Mouse (Mus musculus): ENCODE results near the gene Ints7. TPM values are rescaled to one million over a fixed set of nuclear protein-coding genes. Genes with fewer than 3 reads are reported as not detected.

Gene Ints7
- 10 to 100 TPM; 33.1 to 35.2 TPM for total RNA-seq (2021)

DNA sequence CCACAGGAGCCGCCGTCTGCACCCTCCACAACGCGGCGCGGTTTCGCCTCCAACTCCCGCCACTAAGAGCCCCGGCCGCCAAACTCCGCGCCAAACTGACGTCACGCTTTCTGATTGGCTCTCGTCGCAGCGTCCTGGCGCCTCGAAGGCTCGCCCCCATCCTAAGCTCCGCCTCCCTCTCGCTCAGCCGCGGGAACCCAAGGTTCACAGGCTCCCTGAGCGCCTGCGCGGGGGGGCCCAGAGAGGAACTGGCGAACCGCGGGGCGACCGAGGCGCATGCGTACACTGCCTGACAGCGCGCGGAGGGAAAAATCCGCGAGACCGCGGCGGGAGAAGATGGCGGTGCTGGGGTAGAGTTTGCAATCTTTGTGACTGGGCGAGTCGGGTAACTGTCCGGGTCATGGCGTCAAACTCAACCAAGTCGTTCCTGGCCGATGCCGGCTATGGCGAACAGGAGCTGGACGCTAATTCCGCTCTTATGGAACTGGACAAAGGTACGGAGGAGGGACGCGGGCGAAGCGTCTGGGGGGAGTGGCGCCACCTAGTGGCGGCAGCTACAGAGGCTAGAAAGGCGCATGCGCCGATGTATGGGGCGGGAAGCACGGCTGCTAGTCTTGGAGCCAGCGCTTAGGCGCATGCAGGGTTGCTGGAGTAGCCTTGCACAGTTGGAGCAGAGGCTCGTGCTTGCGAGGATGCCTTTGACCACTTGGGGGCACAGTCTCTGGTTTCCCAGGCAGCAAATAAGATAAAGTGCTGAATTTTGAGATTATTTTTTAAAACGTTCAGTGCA lies at the start of gene Ints7, which contains the start of gene Dtl:
TSS of gene Ints7 (plus strand) at position 179 of the 790 bp plus-strand sequence.
TSS of gene Dtl (minus strand) at position 87 of the 790 bp plus-strand sequence.
- intact Hi-C loops (cut with DNase I), result loop anchor here (5.0 kb wide), 2 partner anchors 152 to 242 kb away; no protein-coding TSS in a partner anchor
- DNase-seq (ENCODE audit: extremely low spot score in 1 of 2, low spot score in 2 of 2), result peak; percentile 98 to 100

DNA sequence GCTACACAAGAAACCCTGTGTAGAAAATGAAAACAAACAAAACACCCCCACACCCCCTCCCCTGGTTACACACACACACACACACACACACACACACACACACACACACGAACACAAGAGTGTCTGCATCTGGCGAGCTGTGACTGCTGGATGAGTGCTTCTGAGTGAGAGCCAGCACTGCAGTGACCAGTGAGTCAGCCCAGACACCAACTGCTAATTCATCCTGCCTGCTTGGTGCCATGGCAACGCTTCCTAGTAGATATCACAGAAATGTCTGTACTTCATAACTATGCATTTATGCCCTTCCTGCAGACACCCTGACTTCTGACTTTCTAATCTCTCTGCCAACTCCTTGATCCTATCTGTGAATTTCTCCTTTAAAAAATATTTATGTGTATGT lies 48.3 kb upstream of the Ints7 start:
- DNase-seq (ENCODE audit: extremely low spot score in 1 of 2, low spot score in 2 of 2), result peak in 1 of 2 experiments; percentile 30
- intact Hi-C loops (cut with DNase I), result no loop called here

DNA sequence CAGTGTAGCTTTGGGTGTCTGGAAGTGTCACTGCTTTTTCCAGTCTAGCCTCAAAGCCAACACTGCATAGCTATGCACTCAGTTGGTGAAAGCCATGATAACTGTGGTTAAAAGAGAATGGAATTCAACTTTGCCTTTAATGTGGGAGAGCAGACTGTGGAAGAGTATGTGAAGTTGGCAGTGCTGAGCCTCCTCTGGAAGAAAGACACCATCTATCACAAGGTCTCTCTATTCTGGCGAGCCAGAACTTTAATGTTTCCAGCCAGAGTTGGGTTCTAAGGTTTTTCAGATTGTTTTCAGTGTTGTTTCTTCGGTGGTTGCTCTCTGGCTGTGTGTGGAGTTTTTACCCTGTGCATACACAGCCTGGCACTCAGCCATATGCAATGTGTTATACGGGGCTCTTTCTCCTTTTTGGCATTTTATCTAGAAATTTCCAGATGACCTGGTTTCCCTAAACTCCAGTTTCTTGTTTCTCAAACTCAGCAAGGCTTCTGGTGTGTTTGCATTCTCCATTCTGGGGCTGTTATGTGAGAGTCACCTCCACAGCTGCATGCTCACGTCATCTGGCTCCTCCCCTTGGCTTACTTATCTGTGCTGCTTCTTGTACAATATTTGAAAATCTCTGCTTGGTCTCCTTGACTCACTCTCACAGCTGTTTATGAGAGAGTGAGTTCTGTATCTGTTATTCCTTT lies 47.4 kb upstream of the Ints7 start:
- intact Hi-C loops (cut with DNase I), result no loop called here
- DNase-seq (ENCODE audit: extremely low spot score in 1 of 2, low spot score in 2 of 2), result peak in 1 of 2 experiments; percentile 42

DNA sequence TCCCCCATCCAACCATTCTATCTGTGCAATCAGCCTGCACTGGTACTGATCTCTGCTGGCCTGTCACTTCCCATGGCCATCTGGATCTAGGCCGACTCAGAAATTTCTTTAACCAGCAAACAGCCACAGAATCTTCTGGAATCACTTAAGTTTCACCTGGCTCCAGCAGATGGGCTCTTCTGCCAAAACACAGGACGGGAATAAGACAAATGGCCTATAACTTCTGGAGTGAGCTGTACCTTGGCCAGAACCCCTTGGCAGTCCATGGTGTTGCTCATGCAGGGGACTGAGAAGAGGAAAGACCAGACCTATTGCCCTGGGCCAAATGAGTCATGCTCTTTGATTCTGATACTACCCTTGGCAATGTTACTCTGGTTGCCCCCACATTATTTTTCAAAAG lies 46.0 kb upstream of the Ints7 start:
- DNase-seq (ENCODE audit: extremely low spot score in 1 of 2, low spot score in 2 of 2), result no peak
- intact Hi-C loops (cut with DNase I), result no loop called here

DNA sequence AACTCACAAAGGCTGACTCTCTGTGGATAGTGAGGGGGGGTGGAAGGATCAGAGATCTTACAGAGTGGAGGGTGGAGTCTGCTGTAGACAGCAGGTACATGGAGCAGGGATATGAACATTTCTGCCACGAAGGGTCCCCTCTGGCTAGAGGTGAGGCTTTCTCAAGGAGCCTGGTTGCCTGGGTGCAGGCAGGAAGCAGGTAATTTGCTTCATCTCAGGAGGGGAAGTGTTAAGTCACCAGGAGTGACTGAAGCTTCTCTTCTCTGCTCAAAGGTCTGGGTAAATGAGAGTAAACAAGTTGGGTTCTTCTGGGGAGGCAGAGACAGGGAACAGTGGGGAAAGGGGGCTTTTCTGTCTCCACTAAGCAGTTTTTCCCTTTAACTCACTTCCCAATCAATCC lies 44.4 kb upstream of the Ints7 start:
- intact Hi-C loops (cut with DNase I), result no loop called here
- no peak for DNase-seq (ENCODE audit: extremely low spot score in 1 of 2, low spot score in 2 of 2)

DNA sequence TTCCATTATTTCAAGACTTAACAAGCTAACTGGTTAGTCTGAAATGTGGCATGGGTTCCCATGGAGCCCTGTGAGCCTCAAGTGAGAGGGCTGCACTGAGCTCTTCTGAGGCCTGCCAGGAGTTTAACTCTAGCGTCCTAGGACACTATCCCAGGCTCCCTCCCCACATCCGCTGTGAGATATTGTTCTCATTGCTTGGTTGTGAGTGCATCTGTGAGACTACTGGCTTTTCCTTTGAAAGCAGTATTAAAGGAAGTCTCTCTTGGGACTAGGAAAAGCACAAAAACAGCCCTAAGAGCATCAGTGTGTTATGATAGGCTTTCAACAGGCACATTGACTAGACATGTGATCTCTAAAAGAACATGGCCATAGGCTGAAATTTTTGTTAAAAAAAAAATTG lies 40.5 kb upstream of the Ints7 start:
- no peak for DNase-seq (ENCODE audit: extremely low spot score in 1 of 2, low spot score in 2 of 2)
- intact Hi-C loops (cut with DNase I), result no loop called here

DNA sequence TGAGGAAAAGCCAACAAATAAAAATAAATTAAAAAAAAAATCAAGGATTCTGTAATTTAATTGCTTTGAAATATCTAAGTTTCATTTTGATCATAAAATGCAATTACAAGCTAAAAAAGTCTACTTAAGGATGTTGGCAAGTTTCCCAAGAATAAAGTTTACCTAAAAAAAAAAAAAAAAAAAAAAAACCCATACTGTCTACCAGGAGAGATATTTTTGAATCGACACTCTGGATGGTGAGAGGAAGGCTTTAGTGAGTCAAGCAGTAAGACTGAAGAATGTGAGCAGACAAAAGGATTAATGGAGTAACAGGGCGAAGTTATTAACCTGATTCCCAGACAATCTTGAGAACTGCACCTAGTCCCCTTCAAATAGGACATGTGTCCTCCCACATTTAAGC lies 35.1 kb upstream of the Ints7 start:
- intact Hi-C loops (cut with DNase I), result no loop called here

DNA sequence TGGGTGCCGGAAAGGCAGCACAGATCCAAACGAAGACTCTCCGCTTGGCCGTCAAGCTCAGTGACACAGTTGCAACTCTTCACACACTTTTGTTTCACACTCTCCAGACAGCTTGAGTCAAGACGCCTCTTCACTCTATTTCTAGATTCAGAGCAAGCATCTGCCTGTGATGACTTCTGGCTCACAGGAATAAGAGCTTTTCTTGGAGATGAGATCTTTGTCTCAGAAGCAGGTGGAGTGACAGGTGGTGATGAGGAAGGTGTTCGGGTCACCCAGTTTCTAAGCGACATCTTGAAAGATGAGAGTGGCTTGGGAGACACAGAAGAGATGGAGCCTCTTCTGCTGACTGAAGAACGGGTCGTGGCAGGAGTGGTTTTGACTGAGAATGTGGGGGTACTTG lies 34.4 kb upstream of the Ints7 start:
- peak; percentile 29 to 59 for DNase-seq (ENCODE audit: extremely low spot score in 1 of 2, low spot score in 2 of 2)
- intact Hi-C loops (cut with DNase I), result no loop called here

More for the DNA sequence above, 35.1 kb upstream of the Ints7 start:
- DNase-seq (ENCODE audit: extremely low spot score in 1 of 2, low spot score in 2 of 2), result no peak

DNA sequence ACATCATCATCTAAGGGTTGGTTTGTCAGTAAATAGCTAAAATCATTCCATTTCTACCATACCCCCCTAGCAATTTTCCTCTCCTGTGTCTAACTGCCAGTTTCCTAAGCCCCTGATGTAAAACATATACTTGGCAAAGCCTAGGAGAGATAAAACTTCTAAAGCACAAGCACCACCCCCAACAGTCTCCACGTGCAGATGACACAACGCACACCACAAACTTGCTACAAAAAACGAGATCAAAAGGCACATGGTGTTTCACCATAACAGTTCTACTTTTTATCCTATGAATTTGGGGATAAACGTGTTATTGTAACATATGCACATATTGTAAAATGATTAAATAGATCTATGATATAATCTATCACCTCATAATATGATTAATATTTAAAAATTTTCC lies 33.8 kb upstream of the Ints7 start:
- no peak for DNase-seq (ENCODE audit: extremely low spot score in 1 of 2, low spot score in 2 of 2)
- intact Hi-C loops (cut with DNase I), result no loop called here

DNA sequence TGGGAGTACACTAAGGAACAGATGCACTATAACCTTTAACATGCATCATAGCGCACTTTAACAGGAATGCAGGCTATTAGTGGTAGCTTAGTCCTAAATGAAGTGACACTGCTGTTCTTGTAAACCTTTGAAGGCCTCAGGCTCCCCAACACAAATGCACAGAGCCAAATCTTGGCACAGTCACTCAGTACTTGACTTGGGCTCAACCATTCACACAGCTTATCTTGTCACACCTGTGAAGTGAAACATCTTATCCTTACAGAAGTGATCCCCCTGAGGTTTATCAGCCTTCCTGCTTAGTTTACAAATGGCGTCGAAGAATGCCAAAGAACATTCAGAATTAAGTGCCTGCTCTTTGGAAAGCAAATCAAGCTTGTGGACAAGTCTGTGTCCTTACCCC lies 31.7 kb upstream of the Ints7 start:
- intact Hi-C loops (cut with DNase I), result no loop called here

DNA sequence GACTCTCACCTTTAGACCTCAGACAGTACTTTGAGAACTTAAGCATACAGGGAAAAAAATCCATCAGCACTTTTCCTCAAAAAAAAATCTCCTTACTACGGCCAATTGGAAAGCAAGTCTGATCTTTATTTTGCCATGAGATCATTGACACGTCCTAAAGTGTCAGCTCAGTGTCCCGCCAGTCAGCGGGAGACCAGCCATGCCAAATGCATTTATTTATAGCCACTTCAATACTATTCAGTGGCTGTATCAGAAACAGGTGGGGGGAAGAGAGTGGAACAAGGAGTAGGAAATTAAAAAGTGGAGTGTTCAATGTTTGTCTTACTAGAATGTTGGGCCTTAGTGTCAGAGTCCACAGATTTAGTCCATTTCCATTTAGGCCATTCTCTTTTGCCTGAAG lies 24.6 kb upstream of the Ints7 start:
- DNase-seq (ENCODE audit: extremely low spot score in 1 of 2, low spot score in 2 of 2), result no peak
- intact Hi-C loops (cut with DNase I), result no loop called here

More for the DNA sequence above, 31.7 kb upstream of the Ints7 start:
- DNase-seq (ENCODE audit: extremely low spot score in 1 of 2, low spot score in 2 of 2), result no peak

DNA sequence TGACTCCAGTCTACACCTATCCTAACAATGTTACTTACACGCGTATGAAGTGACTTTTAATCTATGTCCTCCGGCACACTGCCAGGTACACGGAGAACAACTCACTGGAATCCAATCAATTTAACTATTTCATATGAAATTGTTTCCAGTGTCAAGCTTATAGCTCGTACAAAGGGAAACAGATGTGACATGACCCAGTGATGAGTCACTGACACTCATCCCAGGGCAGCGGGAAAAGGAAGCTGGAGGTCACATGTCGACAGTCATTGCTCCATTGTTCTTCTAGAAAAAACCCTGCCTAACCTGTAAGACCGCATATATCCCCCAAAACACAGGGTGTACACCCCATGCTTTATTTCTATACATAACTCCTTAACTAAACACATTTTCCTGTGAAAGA lies 18.3 kb upstream of the Ints7 start:
- DNase-seq (ENCODE audit: extremely low spot score in 1 of 2, low spot score in 2 of 2), result no peak
- intact Hi-C loops (cut with DNase I), result no loop called here

DNA sequence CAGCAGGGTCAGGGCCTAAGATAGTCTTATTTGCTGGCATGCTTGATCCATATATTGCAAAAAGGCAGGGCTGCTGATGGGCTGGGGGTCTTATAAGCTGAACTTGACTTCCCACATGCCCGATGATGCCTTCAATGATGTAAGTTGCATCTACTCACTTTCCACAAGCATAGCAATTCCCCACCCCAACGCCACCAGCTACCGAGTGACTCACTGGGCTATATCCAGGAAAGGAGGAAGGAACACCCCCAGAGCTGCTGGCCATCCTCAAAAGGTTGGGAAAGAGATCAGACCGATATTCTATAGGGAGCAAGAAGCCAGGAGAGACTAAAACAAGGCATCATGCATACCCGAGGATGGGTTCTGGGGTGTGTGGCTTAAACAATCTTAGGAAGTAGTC lies 15.7 kb upstream of the Ints7 start:
- intact Hi-C loops (cut with DNase I), result loop anchor here (5.0 kb wide), 1 partner anchor 247 kb away; no protein-coding TSS in a partner anchor
- DNase-seq (ENCODE audit: extremely low spot score in 1 of 2, low spot score in 2 of 2), result no peak

DNA sequence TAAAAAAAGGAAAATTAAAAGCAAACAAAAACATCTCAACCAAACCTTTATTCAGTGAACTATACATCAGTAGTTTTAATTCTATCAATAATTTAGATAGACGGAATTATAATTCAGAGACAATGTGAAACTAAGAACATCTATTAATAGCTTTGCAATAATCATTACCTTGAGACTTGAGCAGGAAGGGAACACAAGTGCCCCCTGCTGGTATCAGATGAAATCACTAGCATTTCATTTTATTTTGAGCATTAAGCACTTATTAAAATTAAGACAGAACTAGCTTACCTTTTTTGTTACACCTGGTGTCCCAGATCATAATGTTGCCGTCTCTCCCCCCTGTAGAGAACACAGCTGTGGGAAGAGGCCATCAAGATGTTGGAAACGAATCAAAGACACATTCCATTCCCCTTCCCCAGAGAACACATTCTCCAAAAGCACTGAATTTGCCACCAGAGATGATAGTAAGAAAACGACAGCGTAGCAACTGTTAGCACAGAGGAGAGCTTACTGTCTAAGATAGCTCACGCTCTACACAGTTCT lies 12.5 kb upstream of the Ints7 start:
- DNase-seq (ENCODE audit: extremely low spot score in 1 of 2, low spot score in 2 of 2), result no peak
- intact Hi-C loops (cut with DNase I), result loop anchor here (2.0 to 5.0 kb wide), 2 partner anchors 172 to 251 kb away; no protein-coding TSS in a partner anchor

DNA sequence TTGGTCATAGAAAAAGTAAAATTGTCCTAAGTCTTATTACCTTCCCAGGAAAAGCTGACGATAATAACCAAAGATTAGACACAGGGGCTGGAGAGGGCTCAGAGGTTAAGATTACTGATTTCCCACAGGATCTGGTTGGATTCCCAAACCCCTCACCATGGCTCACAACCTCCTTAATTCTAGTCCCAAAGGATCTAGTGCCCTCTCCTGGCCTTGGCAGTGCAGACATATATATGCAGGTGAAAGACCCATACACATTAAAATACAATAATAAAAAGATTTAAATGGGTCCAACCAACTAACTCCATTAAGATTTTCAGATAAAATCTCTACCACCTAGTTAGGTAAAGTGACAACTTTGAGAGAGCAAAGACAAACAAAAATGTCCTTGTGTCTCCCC lies 7.6 kb upstream of the Ints7 start:
- intact Hi-C loops (cut with DNase I), result no loop called here
- DNase-seq (ENCODE audit: extremely low spot score in 1 of 2, low spot score in 2 of 2), result no peak

DNA sequence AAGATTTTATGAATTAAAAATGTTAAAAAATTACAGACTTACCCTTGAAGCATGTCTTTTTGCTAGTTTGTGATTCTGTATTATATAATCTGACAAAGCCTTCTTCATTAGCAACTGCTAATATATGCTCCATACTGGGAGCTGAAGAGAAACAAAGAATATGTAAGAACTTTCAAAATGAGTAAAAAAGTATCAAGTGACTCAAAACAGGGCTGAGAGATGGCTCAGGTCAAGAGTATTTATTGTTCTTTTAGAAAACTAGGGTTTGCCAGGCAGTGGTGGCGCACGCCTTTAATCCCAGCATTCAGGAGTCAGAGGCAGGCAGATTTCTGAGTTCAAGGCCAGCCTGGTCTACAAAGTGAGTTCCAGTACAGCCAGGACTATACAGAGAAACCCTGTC lies 5.8 kb upstream of the Ints7 start:
- intact Hi-C loops (cut with DNase I), result no loop called here
- DNase-seq (ENCODE audit: extremely low spot score in 1 of 2, low spot score in 2 of 2), result no peak

DNA sequence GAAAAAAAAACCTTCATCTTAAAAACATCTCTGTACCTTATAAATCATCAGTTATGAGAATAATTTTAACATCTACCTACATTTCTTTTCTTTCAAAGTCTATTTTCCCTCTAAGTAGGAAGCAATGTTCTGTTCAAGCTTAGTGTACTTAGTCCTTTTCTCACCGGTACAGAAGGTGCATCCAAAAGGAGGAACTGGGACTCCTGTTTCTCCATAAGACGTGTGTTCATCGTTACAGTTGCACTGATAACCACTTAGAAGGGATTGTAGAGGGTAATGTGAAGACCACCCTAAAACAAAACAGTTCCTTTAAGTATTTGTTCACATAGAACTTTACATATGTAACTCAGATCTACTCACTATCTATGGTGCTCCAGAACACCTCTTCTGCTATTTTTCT lies 5.0 kb upstream of the Ints7 start:
- no peak for DNase-seq (ENCODE audit: extremely low spot score in 1 of 2, low spot score in 2 of 2)
- intact Hi-C loops (cut with DNase I), result no loop called here

DNA sequence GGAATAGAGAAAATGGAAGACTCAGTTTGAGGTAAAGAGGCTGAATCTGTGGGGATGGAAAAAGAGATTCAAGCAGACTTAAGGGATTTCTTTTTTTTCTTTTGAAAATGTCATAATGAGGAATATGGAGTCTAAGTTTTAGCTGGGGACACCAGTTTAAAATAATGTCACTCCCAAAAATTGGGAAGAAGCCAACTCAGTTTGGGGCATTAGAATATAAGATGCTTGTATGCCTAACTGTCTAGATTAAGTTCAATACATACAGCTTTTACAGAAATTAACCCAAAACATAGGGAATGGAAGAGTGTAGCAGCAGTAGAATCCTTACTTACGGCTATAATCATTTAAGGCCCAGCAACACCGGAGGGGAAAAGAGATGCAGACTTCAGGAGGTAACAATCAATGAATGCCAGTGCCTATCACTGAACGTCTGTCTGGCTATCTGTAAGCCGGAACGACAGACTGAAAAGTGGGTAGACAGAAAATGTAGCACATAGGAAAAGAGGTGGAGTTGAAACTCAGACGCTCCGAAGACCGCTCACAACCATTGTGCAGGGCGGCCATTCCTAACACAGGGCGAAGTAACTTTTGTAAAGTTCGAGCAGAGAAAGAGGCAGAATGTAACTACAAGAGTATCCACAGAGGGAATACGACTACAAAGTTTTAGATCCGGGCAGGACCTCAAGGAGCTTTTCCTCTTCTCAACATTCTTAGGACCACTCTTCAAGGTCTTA lies 1.4 kb upstream of the Ints7 start:
- intact Hi-C loops (cut with DNase I), result no loop called here
- no peak for DNase-seq (ENCODE audit: extremely low spot score in 1 of 2, low spot score in 2 of 2)

DNA sequence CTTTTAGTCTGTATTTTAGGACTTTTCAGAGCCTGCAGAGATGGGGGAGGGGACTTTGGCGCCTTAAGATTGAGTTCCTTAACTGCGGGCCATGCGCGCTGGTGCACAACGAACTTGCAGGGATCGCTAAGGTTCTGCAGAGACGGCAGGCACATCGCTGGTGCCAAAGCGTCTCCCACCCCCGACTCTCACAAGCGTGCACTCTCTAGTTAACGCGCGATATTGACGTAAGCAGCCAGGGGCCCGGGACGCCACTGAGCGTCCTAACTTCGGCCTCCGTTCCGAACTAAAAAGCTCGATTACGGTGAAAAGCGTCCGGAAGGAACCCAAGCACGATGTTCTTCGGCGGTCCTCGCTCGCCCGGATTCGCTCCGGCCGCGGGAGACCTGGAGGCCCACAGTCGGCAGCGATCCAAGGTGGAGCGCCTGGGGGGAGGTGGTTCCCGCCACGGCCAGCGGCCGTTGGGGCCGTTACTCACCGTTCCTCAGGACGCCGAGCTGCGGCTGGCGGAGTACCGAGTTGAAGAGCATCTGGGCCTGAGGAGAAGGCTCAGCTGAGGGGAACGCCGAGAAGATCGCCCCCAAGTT lies 472 bp upstream of the Ints7 start:
- DNase-seq (ENCODE audit: extremely low spot score in 1 of 2, low spot score in 2 of 2), result peak; percentile 26 to 68
- intact Hi-C loops (cut with DNase I), result loop anchor here (5.0 kb wide), 2 partner anchors 152 to 242 kb away; no protein-coding TSS in a partner anchor
